ENCODE assay signal across 15 mouse cellular contexts in the genomic region with DNA sequence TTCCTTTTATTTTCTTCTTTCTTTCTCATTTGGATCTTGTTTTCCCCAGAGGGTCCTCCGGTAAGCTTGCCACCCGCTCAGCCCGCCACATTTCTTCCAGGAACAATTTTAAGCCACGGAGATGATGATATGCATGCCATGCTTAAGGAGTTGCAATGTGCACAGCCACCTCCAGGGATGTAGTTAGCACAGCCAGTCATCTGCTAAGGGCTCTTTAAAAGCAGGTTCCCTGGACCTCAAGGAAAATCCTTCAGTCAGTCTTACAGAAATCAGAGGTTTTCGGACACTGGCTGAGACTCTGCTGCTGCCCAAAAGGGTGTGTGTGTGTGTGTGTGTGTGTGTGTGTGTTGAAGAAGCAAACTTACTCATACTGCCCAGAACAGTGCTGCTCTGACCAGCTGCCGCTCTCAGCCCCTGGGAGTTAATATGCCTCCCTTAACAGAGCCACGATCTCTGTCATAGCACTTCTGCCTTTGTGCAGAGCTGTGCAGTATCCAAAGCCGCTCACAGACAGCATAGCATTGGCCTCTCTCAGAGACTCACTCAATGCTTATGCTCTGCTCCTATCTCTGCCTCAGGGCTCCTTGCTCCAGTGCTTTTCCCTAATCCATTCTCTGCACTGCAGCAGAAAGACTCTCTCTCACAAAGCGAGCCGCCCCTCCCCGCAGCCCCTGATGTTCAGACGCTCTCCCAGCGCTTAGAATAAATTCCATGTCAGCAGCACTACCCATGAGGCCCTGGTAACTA. TPM values are rescaled to one million over a fixed set of nuclear protein-coding genes. Genes with fewer than 3 reads are reported as not detected.
A peak's percentile ranks its signal among the peaks of the same experiment; 100 is the strongest.
DNase-seq lines count a peak whose midpoint lies in the region; ATAC-seq and TF ChIP-seq lines count a peak whose summit lies in the region.
"Had no signal": no experiment of that assay in that cellular context is flagged by ENCODE, and none has a peak within 500 bp of the region (broad histone marks: within the 10 kb centered on the region; RNA-seq: fewer than 3 reads in every experiment).

No protein-coding gene starts in this region.

- H3K9ac ChIP-seq in heart, embryonic 15.5 days = no peak overlapping the region
- H3K9ac ChIP-seq in forebrain, embryonic 11.5 days (ENCODE audit: low read length) = no peak overlapping the region
- H3K9ac ChIP-seq in hindbrain, postnatal 0 days (replicated peaks; ENCODE audit: low read length) = no peak overlapping the region
- H3K9ac ChIP-seq in neural tube, embryonic 14.5 days (replicated peaks; ENCODE audit: low read depth, low read length) = no peak overlapping the region
- H3K9ac ChIP-seq in liver, postnatal 0 days (replicated peaks) = no peak overlapping the region
- no peak overlapping the region for H3K9ac ChIP-seq in heart, embryonic 11.5 days (ENCODE audit: low read depth, low read length)

- TF ChIP-seq CTCF in hindbrain, postnatal 0 days (IDR thresholded peaks at IDR 0.05; ENCODE audit: low read depth) = peak; percentile 48
- TF ChIP-seq CTCF in liver, postnatal 0 days (IDR thresholded peaks at IDR 0.05; ENCODE audit: low read depth) = no peak

- H3K4me2 ChIP-seq in heart, embryonic 15.5 days = no peak overlapping the region
- H3K4me2 ChIP-seq in forebrain, embryonic 11.5 days (ENCODE audit: low read depth, low read length, severe bottlenecking) = no peak overlapping the region
- H3K4me2 ChIP-seq in hindbrain, postnatal 0 days (ENCODE audit: low read depth, low read length) = no peak overlapping the region
- H3K4me2 ChIP-seq in neural tube, embryonic 14.5 days (ENCODE audit: low read depth, low read length) = no peak overlapping the region
- no peak overlapping the region for H3K4me2 ChIP-seq in liver, postnatal 0 days (ENCODE audit: low read depth, low read length)
- no peak overlapping the region for H3K4me2 ChIP-seq in heart, embryonic 11.5 days

- 0 out of 2 replicates have a peak, but pooled peaks have one; percentile 39 for ATAC-seq in heart, embryonic 15.5 days (replicated peaks; ENCODE audit: insufficient number of reproducible peaks, insufficient read depth, low FRiP score, low read depth)
- peak; percentile 71 for ATAC-seq in forebrain, embryonic 11.5 days (replicated peaks; ENCODE audit: low FRiP score)
- peak; percentile 82 for ATAC-seq in hindbrain, postnatal 0 days
- ATAC-seq in neural tube, embryonic 14.5 days (ENCODE audit: low read depth) = peak; percentile 89
- no peak for ATAC-seq in liver, postnatal 0 days
- ATAC-seq in heart, embryonic 11.5 days (replicated peaks; ENCODE audit: insufficient number of reproducible peaks, low FRiP score, low TSS enrichment) = no peak

- H3K4me1 ChIP-seq in heart, embryonic 15.5 days (replicated peaks) = no peaks in the 10 kb centered on the region
- H3K4me1 ChIP-seq in forebrain, embryonic 11.5 days (replicated peaks; ENCODE audit: control insufficient read depth, insufficient read depth, low read length) = no peaks in the 10 kb centered on the region
- H3K4me1 ChIP-seq in hindbrain, postnatal 0 days (ENCODE audit: insufficient read depth, low read length) = no peaks in the 10 kb centered on the region
- no peaks in the 10 kb centered on the region for H3K4me1 ChIP-seq in neural tube, embryonic 14.5 days (ENCODE audit: control insufficient read depth, insufficient read depth, low read length)
- no peaks in the 10 kb centered on the region for H3K4me1 ChIP-seq in liver, postnatal 0 days (ENCODE audit: insufficient read depth)
- H3K4me1 ChIP-seq in heart, embryonic 11.5 days (ENCODE audit: control insufficient read depth, insufficient read depth, low read length) = no peaks in the 10 kb centered on the region

- H3K27me3 ChIP-seq in heart, embryonic 15.5 days = no peaks in the 10 kb centered on the region
- no peaks in the 10 kb centered on the region for H3K27me3 ChIP-seq in forebrain, embryonic 11.5 days (ENCODE audit: control insufficient read depth, insufficient read depth, low read length)
- no peaks in the 10 kb centered on the region for H3K27me3 ChIP-seq in hindbrain, postnatal 0 days (ENCODE audit: insufficient read depth, low read length)
- H3K27me3 ChIP-seq in neural tube, embryonic 14.5 days (ENCODE audit: control insufficient read depth, insufficient read depth, low read length) = no peaks in the 10 kb centered on the region
- no peaks in the 10 kb centered on the region for H3K27me3 ChIP-seq in liver, postnatal 0 days (ENCODE audit: insufficient read depth, low read length)
- no peaks in the 10 kb centered on the region for H3K27me3 ChIP-seq in heart, embryonic 11.5 days (ENCODE audit: control insufficient read depth, insufficient read depth, low read length)

- WGBS in heart, embryonic 15.5 days = 62% methylated on average over 13 of the region's 13 CpGs
- WGBS in forebrain, embryonic 11.5 days = 54% methylated on average over 13 of the region's 13 CpGs
- WGBS in hindbrain, postnatal 0 days = 36% methylated on average over 13 of the region's 13 CpGs
- 45% methylated on average over 13 of the region's 13 CpGs for WGBS in neural tube, embryonic 14.5 days
- 83% methylated on average over 13 of the region's 13 CpGs for WGBS in liver, postnatal 0 days (ENCODE audit: insufficient replicate concordance)
- 58% methylated on average over 13 of the region's 13 CpGs for WGBS in heart, embryonic 11.5 days (ENCODE audit: insufficient replicate concordance)

- no peak for DNase-seq in heart, adult 18-20 months
- no peak for DNase-seq in forebrain, embryonic 11.5 days (ENCODE audit: low spot score)
- DNase-seq in hindbrain, postnatal 0 days (ENCODE audit: low spot score) = peak; percentile 53
- DNase-seq in liver, postnatal 0 days = no peak
- DNase-seq in urinary bladder, postnatal 14 days (ENCODE audit: low spot score) = no peak
- DNase-seq: adrenal gland, adult 2 months; cerebellum, adult 8-10 months; heart, adult 2 months; kidney, adult 2 months; lung, postnatal 36 days had no signal

- no peak for TF ChIP-seq EP300 in liver, postnatal 0 days (IDR thresholded peaks at IDR 0.05; ENCODE audit: low read depth)

- H3K27ac ChIP-seq in heart, embryonic 15.5 days = no peak overlapping the region
- no peak overlapping the region for H3K27ac ChIP-seq in forebrain, embryonic 11.5 days (ENCODE audit: low read depth, low read length)
- H3K27ac ChIP-seq in hindbrain, postnatal 0 days = peak overlapping the region; percentile 37; the same call in 1 of the 2 replicates
- peak overlapping the region; percentile 25 for H3K27ac ChIP-seq in neural tube, embryonic 14.5 days (ENCODE audit: low read depth, low read length)
- H3K27ac ChIP-seq in liver, postnatal 0 days (ENCODE audit: low read depth) = no peak overlapping the region
- H3K27ac ChIP-seq in heart, embryonic 11.5 days (ENCODE audit: low read depth, low read length) = no peak overlapping the region
- H3K27ac ChIP-seq: heart, adult 2 months had no signal

- no peaks in the 10 kb centered on the region for H3K9me3 ChIP-seq in heart, embryonic 15.5 days (replicated peaks)
- no peaks in the 10 kb centered on the region for H3K9me3 ChIP-seq in forebrain, embryonic 11.5 days (ENCODE audit: control insufficient read depth, low read length)
- no peaks in the 10 kb centered on the region for H3K9me3 ChIP-seq in hindbrain, postnatal 0 days (ENCODE audit: low read length)
- no peaks in the 10 kb centered on the region for H3K9me3 ChIP-seq in neural tube, embryonic 14.5 days (ENCODE audit: control insufficient read depth, low read length)
- no peaks in the 10 kb centered on the region for H3K9me3 ChIP-seq in liver, postnatal 0 days (ENCODE audit: low read length)
- no peaks in the 10 kb centered on the region for H3K9me3 ChIP-seq in heart, embryonic 11.5 days (replicated peaks; ENCODE audit: control insufficient read depth, low read length)

- no peak overlapping the region for H3K4me3 ChIP-seq in heart, embryonic 15.5 days
- H3K4me3 ChIP-seq in forebrain, embryonic 11.5 days (ENCODE audit: low read depth, low read length) = no peak overlapping the region
- H3K4me3 ChIP-seq in hindbrain, postnatal 0 days (ENCODE audit: low read length) = no peak overlapping the region
- no peak overlapping the region for H3K4me3 ChIP-seq in neural tube, embryonic 14.5 days (ENCODE audit: low read depth, low read length)
- no peak overlapping the region for H3K4me3 ChIP-seq in liver, postnatal 0 days (ENCODE audit: low read depth, low read length)
- no peak overlapping the region for H3K4me3 ChIP-seq in heart, embryonic 11.5 days (ENCODE audit: low read depth, low read length)
- H3K4me3 ChIP-seq: heart, adult 2 months had no signal

- H3K36me3 ChIP-seq in heart, embryonic 15.5 days = no peaks in the 10 kb centered on the region
- H3K36me3 ChIP-seq in forebrain, embryonic 11.5 days (ENCODE audit: control insufficient read depth, insufficient read depth, low read length) = no peaks in the 10 kb centered on the region
- H3K36me3 ChIP-seq in hindbrain, postnatal 0 days (ENCODE audit: insufficient read depth, low read length) = no peaks in the 10 kb centered on the region
- H3K36me3 ChIP-seq in neural tube, embryonic 14.5 days (ENCODE audit: control insufficient read depth, insufficient read depth, low read length) = no peaks in the 10 kb centered on the region
- no peaks in the 10 kb centered on the region for H3K36me3 ChIP-seq in liver, postnatal 0 days (replicated peaks; ENCODE audit: insufficient read depth, low read length)
- H3K36me3 ChIP-seq in heart, embryonic 11.5 days (ENCODE audit: control insufficient read depth, insufficient read depth, low read length) = no peaks in the 10 kb centered on the region

RNA-seq across cellular contexts. Expression of a gene that starts 5.1 kb away (rescaled TPM):
- polyA plus RNA-seq in heart, embryonic 15.5 days (2015; fragmentation: Nextera tagmentation; extraction: Ambion mirVana) = 0.08 and 0.18 TPM in 2 replicates
- not detected for total RNA-seq in heart, adult 18-20 months (2021)
- not detected in 2 replicates for polyA plus RNA-seq in forebrain, embryonic 11.5 days (2014; fragmentation: Nextera tagmentation; extraction: Ambion mirVana)
- total RNA-seq in hindbrain, postnatal 0 days (2014; rRNA removed) = 0.18 and 0.26 TPM in 2 replicates
- polyA plus RNA-seq in hindbrain, postnatal 0 days (2015; fragmentation: Nextera tagmentation; extraction: Ambion mirVana) = 0.08 TPM in 2 replicates
- 0.17 and 0.52 TPM in 2 replicates for polyA plus RNA-seq in neural tube, embryonic 14.5 days (2014; fragmentation: Nextera tagmentation; extraction: Ambion mirVana)
- polyA plus RNA-seq in liver, postnatal 0 days (2015; fragmentation: Nextera tagmentation; extraction: Ambion mirVana) = 79.2 and 81.8 TPM in 2 replicates
- 0.11 TPM in 1 of 2 replicates, not detected in the other for polyA plus RNA-seq in heart, embryonic 11.5 days (2014; fragmentation: Nextera tagmentation; extraction: Ambion mirVana)
- total RNA-seq: heart, adult 2 months had no signal
- polyA plus RNA-seq: heart, adult 2 months; kidney, adult 2 months; limb, embryonic 14.5 days; stomach, embryonic 14.5 days had no signal

Comparison
In these comparisons a context has a peak if more than half of its experiments do, and no peak if none do; other contexts are left out.
1. ATAC-seq: peak in heart, embryonic 15.5 days (single experiment), forebrain, embryonic 11.5 days (single experiment), hindbrain, postnatal 0 days (single experiment) and neural tube, embryonic 14.5 days (single experiment); none in liver, postnatal 0 days (single experiment) and heart, embryonic 11.5 days (single experiment).
2. H3K27ac ChIP-seq: peak in hindbrain, postnatal 0 days (single experiment) and neural tube, embryonic 14.5 days (single experiment); none in heart, embryonic 15.5 days (single experiment), forebrain, embryonic 11.5 days (single experiment), liver, postnatal 0 days (single experiment) and heart, embryonic 11.5 days (single experiment).
3. RNA of a gene that starts 5.1 kb away (polyA plus RNA-seq): 79.2 to 81.8 TPM in liver, postnatal 0 days; 0.17 to 0.52 TPM in neural tube, embryonic 14.5 days, 0.11 TPM in heart, embryonic 11.5 days, 0.08 to 0.18 TPM in heart, embryonic 15.5 days, 0.08 TPM in hindbrain, postnatal 0 days and not detected in forebrain, embryonic 11.5 days; every median in the first group is over 10 times any median in the second.